Mouse (Mus musculus) left cerebral cortex, adult 8-10 months (tissue): ENCODE measurements around the gene Cad. TPM values are rescaled to one million over a fixed set of nuclear protein-coding genes. Genes with fewer than 3 reads are reported as not detected.

ENCODE experiments used
- DNase-seq, 2 experiments: peaks; one replicate each; pipeline ENCODE4 v3.0.0; 2022; ENCODE audit warnings: low spot score in 2 of 2
- total RNA-seq, 4 experiments: library from RNA; stranded (reverse); gene quantifications; 2 replicates each; pipeline ENCODE4 v1.2.4; 2022

Cad gene
- total RNA-seq, 4 experiments from 2014 or later: 16.8 to 28.5 (median 20.1) TPM

DNA sequence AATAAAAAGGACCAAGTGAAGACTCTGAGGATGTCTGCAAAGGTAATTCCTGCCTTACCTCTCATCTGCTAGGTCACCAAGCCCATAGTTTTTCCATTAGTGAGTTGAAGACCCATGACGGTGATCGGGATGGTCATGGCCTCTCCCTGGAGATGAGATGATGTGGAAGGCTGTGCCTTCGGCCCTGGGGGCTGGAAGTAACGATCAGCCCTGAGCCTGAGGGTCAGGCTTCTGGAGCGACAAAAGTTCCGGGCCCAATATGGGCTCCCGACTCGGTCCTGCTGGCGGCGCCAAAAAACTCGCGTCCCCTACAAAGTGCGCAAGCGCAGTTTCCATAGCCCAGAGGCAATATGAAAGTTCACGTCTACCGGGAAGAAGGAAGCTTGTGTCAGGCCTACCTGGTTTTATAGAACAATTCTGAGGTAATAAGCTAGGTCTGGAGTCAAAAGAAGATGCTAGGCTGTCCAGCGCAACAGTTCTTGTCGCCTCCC is 53.5 kb downstream of the Cad start, which contains the start of gene Slc30a3:
Slc30a3 (minus strand) TSS at position 238 of the 491 bp plus-strand sequence.
- no peak for DNase-seq

DNA sequence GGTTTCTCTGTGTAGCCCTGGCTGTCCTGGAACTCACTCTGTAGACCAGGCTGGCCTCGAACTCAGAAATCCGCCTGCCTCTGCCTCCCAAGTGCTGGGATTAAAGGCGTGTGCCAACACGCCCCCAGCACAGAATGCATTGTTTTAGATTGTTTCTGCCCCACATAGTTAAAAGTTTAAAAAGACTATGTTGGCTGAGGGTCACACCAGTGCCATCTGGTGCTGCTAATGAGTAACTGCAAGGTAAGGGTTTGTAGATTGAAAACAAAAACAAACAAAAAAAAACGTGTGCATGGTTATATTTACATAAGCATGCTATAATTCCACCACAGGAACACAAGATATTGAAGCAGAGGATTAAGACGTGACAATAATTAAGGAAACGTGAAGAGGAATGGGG is 56.2 kb downstream of the Cad start:
- no peak for DNase-seq

DNA sequence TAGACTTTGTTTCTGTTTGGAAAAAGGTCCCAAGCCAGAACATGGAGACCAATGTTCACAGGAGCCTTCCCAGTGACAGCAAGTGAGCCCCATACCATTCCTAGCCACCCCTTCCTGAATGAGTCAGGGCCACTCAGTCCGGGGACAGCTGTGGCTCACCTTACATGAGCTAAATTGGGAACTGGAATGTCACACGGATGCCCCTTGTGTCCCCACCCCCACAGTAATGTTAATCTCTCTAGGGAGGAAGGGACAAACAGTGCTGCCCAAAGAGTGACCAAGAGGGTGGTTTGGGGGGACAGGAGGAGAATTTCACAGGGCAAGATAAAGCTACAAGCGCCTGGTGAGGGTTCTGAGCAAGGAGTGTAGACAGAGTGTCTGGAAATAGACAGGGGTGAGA is 61.8 kb downstream of the Cad start, which contains the start of gene Trim54:
Trim54 (plus strand) TSS at position 359 of the 400 bp plus-strand sequence.
- DNase-seq: no peak

DNA sequence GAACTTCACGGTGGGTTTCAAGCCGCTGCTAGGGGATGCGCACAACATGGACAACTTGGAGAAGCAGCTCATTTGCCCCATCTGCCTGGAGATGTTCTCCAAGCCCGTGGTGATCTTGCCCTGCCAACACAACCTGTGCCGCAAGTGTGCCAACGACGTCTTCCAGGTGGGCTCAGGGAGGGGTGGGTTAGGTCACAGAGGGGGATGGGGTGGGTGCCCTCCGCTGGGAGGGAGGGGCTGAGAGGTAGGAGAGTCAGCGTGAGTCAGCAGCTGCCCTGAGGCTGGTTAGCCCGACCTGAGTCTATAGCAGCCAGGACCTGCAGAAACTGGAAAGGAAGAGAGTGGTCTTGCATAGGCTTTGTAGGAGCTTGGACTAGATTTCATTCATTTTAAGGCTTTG is 62.3 kb downstream of the Cad start:
- DNase-seq: no peak

DNA sequence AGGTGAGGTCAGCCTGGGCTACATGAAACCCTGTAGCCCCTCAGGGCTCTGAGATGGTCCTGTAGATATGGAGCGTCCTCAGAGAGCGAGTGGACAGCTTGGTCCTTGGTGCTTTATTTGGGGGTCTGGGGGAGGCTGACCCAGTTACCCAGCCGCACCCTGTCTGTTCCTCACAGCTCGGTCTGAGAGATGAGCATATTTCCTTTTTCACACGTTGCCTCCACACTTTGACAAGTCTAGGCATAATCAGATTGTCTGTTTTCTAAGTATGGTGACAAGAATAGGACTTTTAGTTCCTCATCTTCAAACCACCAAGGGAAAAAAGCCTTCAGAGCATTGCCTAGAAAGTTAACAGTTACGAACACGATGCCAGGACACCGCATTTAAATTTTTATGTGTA is 66.5 kb downstream of the Cad start:
- peak in 1 of 2 experiments; percentile 46 for DNase-seq

DNA sequence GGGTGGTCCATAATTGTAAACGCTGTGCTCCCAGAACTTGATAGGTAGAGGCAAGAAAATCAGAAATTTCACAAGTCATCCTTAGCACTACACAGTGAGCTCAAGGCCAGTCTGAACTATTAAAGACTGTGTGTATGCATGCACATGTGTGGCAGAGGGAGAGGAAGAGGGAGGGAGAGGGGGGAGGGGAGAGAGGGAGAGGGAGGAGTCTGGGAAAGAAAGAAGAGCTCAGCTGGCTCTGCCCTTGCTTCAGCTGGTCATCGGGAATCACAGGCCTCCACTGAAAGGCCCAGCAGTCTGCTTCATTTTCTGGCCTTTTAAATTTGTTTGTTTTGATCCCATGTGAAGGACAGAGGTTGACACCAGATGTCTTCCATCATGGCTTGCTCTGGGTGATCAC is 68.9 kb downstream of the Cad start:
- DNase-seq: no peak

DNA sequence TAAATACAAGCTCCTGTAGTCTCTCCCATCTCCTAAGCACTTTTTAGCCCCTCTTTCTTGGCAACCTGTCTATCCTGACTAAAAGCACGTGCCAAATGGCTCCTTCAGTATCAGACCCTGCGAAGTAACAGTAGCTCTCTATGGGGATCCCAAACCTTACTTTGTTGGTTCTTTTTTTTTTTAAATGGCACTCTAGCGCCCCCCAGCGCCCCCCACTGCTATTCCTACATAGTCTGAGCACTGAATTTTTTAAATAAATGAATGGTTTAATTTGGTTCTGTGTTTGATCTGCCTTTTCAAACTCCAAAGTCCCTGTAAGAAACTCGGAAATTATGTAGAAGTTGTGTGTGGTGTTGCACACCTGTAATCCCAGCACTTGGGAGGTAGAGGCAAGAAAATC is 71.5 kb downstream of the Cad start:
- no peak for DNase-seq

Other genes starting within 250 kb of the Cad start
- 100 to 1,000 TPM; 220 to 238 (median 224) TPM for gene Mapre3, start 240.1 kb upstream of the Cad start, total RNA-seq
- 10 to 100 TPM; 58.3 to 64.4 (median 62.9) TPM for gene Tmem214, start 186.8 kb upstream of the Cad start, total RNA-seq
- 10 to 100 TPM; 14.6 to 18.2 (median 17.0) TPM for gene Agbl5, start 166.1 kb upstream of the Cad start, total RNA-seq
- 100 to 1,000 TPM in 1 of 4 experiments, 10 to 100 TPM in 3; 86.3 to 105 (median 90.6) TPM for gene Ost4, start 147.0 kb upstream of the Cad start, total RNA-seq
- 1 to 10 TPM; 2.3 to 4.2 (median 2.8) TPM for gene Emilin1, start 141.4 kb upstream of the Cad start, total RNA-seq
- 10 to 100 TPM; 16.2 to 21.5 (median 18.9) TPM for gene Khk, start 133.3 kb upstream of the Cad start, total RNA-seq
- 10 to 100 TPM; 23.9 to 28.0 (median 27.1) TPM for gene Cgref1, start 109.2 kb upstream of the Cad start, total RNA-seq
- 100 to 1,000 TPM; 114 to 135 (median 128) TPM for gene Preb, start 94.4 kb upstream of the Cad start, total RNA-seq
- gene Tcf23, start 86.1 kb upstream of the Cad start, total RNA-seq: under 1 TPM; 0.12 to 0.27 (median 0.16) TPM
- 10 to 100 TPM; 77.1 to 86.3 (median 80.2) TPM for gene Atraid, start 6.5 kb upstream of the Cad start, total RNA-seq
- 10 to 100 TPM; 16.1 to 22.2 (median 20.6) TPM for gene Slc5a6, start 5.9 kb upstream of the Cad start, total RNA-seq
- gene Dnajc5g, start 51.5 kb downstream of the Cad start, total RNA-seq: not detected
- gene Slc30a3, start 53.5 kb downstream of the Cad start, total RNA-seq: 100 to 1,000 TPM; 102 to 124 (median 110) TPM
- 1 to 10 TPM in 2 of 4 experiments, under 1 TPM in 2; 0.50 to 2.0 (median 1.1) TPM for gene Trim54, start 61.9 kb downstream of the Cad start, total RNA-seq
- gene Ucn, start 84.0 kb downstream of the Cad start, total RNA-seq: 1 to 10 TPM in 1 of 4 experiments, not detected in 3; 2.3 TPM
- 10 to 100 TPM; 44.3 to 56.1 (median 49.9) TPM for gene Mpv17, start 99.5 kb downstream of the Cad start, total RNA-seq
- gene Gm29609, start 125.1 kb downstream of the Cad start, total RNA-seq: 1 to 10 TPM; 1.8 to 6.0 (median 2.5) TPM
- 10 to 100 TPM; 49.8 to 65.0 (median 58.1) TPM for gene Gtf3c2, start 125.4 kb downstream of the Cad start, total RNA-seq
- 10 to 100 TPM; 80.7 to 85.0 (median 83.6) TPM for gene Snx17, start 138.4 kb downstream of the Cad start, total RNA-seq
- gene Eif2b4, start 138.7 kb downstream of the Cad start, total RNA-seq: 10 to 100 TPM; 30.1 to 37.0 (median 36.1) TPM
- 10 to 100 TPM; 24.1 to 31.4 (median 28.4) TPM for gene Zfp513, start 147.5 kb downstream of the Cad start, total RNA-seq
- gene Ppm1g, start 165.9 kb downstream of the Cad start, total RNA-seq: 10 to 100 TPM; 64.9 to 77.9 (median 75.5) TPM
- gene Nrbp1, start 186.1 kb downstream of the Cad start, total RNA-seq: 10 to 100 TPM; 85.2 to 91.1 (median 87.6) TPM
- gene Gm9970, start 186.5 kb downstream of the Cad start, total RNA-seq: under 1 TPM in 2 of 4 experiments, not detected in 2; 0.74 to 0.89 TPM
- gene Krtcap3, start 196.9 kb downstream of the Cad start, total RNA-seq: 1 to 10 TPM; 1.5 to 3.6 (median 2.5) TPM
- gene Ift172, start 236.3 kb downstream of the Cad start, total RNA-seq: 10 to 100 TPM; 75.0 to 98.2 (median 83.8) TPM
- gene Fndc4, start 241.3 kb downstream of the Cad start, total RNA-seq: 100 to 1,000 TPM; 132 to 144 (median 133) TPM
- gene Gckr, start 242.7 kb downstream of the Cad start, total RNA-seq: under 1 TPM in 2 of 4 experiments, not detected in 2; 0.11 to 0.44 TPM